Mouse (Mus musculus) myocyte (in vitro differentiated cells): Measurements from ENCODE around the gene Pex26. TPM values are rescaled to one million over a fixed set of nuclear protein-coding genes. Genes with fewer than 3 reads are reported as not detected.

Experiments used
- H3K27me3 ChIP-seq: one replicate; pipeline ENCODE4 v1.6.1; 2011; ENCODE audit not compliant: control insufficient read depth, insufficient read depth, insufficient read length
- H3K36me3 ChIP-seq: one replicate; pipeline ENCODE4 v1.6.1; 2011; ENCODE audit not compliant: control insufficient read depth, insufficient read depth
- H3K4me2 ChIP-seq: one replicate; pipeline ENCODE4 v1.6.1; 2011; ENCODE audit warnings: low read depth, control low read depth
- H3K4me3 ChIP-seq: one replicate; pipeline ENCODE4 v1.5.1; 2011; ENCODE audit warnings: mild to moderate bottlenecking, control low read depth, moderate library complexity
- H3K79me2 ChIP-seq: one replicate; pipeline ENCODE4 v1.6.1; 2011; ENCODE audit not compliant: control insufficient read depth, insufficient read depth
- H3ac ChIP-seq: one replicate; pipeline ENCODE4 v1.6.1; 2011; ENCODE audit not compliant: control insufficient read depth, insufficient read length
- CEBPB ChIP-seq: IDR thresholded peaks from 2 replicates; pipeline ENCODE4 v1.6.1; 2011; ENCODE audit warnings: mild to moderate bottlenecking, moderate library complexity; ENCODE audit not compliant: poor library complexity, insufficient read depth, severe bottlenecking
- E2F4 ChIP-seq: IDR thresholded peaks from one replicate; pipeline ENCODE4 v1.6.1; 2011; ENCODE audit warnings: mild to moderate bottlenecking, control low read depth, moderate library complexity; ENCODE audit not compliant: insufficient read depth
- MAX ChIP-seq: IDR thresholded peaks from one replicate; pipeline ENCODE4 v1.6.1; 2011; ENCODE audit warnings: low read depth, mild to moderate bottlenecking, control low read depth
- MYOD1 ChIP-seq, 3 experiments: IDR thresholded peaks; one replicate each; pipeline ENCODE4 v1.6.1; 2011; ENCODE audit warnings: control low read depth in 2 of 3, low read depth in 2 of 3, mild to moderate bottlenecking in 2 of 3, moderate library complexity in 1 of 3; ENCODE audit not compliant: insufficient read length in 2 of 3, control insufficient read depth in 1 of 3
- MYOG ChIP-seq, 3 experiments: IDR thresholded peaks; one replicate each; pipeline ENCODE4 v1.6.1; 2011; ENCODE audit warnings: control low read depth in 2 of 3, low read depth in 2 of 3, mild to moderate bottlenecking in 2 of 3; ENCODE audit not compliant: insufficient read length in 2 of 3, control insufficient read depth in 1 of 3, insufficient read depth in 1 of 3
- POLR2A ChIP-seq: IDR thresholded peaks from one replicate; pipeline ENCODE4 v1.6.1; 2011; ENCODE audit warnings: low read depth, mild to moderate bottlenecking, control low read depth, moderate library complexity; ENCODE audit not compliant: insufficient read length
- POLR2AphosphoS2 ChIP-seq: IDR thresholded peaks from one replicate; pipeline ENCODE4 v1.6.1; 2011; ENCODE audit warnings: low read depth, control low read depth; ENCODE audit not compliant: insufficient read length
- REST ChIP-seq: IDR thresholded peaks from one replicate; pipeline ENCODE4 v1.6.1; 2011; ENCODE audit warnings: mild to moderate bottlenecking, control low read depth, moderate library complexity; ENCODE audit not compliant: insufficient read depth, insufficient read length
- SRF ChIP-seq: IDR thresholded peaks from one replicate; pipeline ENCODE4 v1.6.1; 2011; ENCODE audit warnings: low read depth; ENCODE audit not compliant: control insufficient read depth, insufficient read length
- TCF12 ChIP-seq: IDR thresholded peaks from one replicate; pipeline ENCODE4 v1.6.1; 2011; ENCODE audit warnings: mild to moderate bottlenecking, control low read depth; ENCODE audit not compliant: poor library complexity, insufficient read depth, severe bottlenecking
- TCF3 ChIP-seq: IDR thresholded peaks from one replicate; pipeline ENCODE4 v1.6.1; 2011; ENCODE audit warnings: low read depth, control low read depth; ENCODE audit not compliant: insufficient read length
- USF1 ChIP-seq: IDR thresholded peaks from one replicate; pipeline ENCODE4 v1.6.1; 2011; ENCODE audit warnings: low read depth, mild to moderate bottlenecking, control low read depth, moderate library complexity
- polyA plus RNA-seq: library from polyadenylated mRNA; unstranded; fragments of >200 nt; fragmentation: generic; extraction: Trizol; gene quantifications from one replicate; pipeline ENCODE4 v1.2.1, GENCODE M21; 2012; ENCODE audit warnings: missing spikeins

The Pex26 gene
- polyA plus RNA-seq, 1 experiment: 2.0 TPM

- H3K27me3 ChIP-seq: no peaks in the 10 kb centered on the region
- no peaks in the 10 kb centered on the region for H3K36me3 ChIP-seq
- no peak for TF ChIP-seq MYOG (IDR thresholded peaks at IDR 0.05; ENCODE audit: control insufficient read depth in 1 of 3, insufficient read depth in 1 of 3, insufficient read length in 2 of 3, low read depth in 2 of 3)
- TF ChIP-seq POLR2A: no peak
- no peak for TF ChIP-seq TCF3
- no peak for TF ChIP-seq CEBPB
- TF ChIP-seq E2F4: no peak
- H3K79me2 ChIP-seq: no peaks in the 10 kb centered on the region
- H3K4me2 ChIP-seq: peak overlapping the region; percentile 57
- no peak overlapping the region for H3K4me3 ChIP-seq
- no peak overlapping the region for H3ac ChIP-seq
Measured at GRCm38 (mm10) chr6:121160126-121160525, 23.3 kb upstream of the Pex26 start.

GRCm38 (mm10) chr6:121162616-121163015 lies 20.9 kb upstream of the Pex26 start:
- Histone ChIP-seq H3ac (no peak overlapping the region), H3K79me2 (no peaks in the 10 kb centered on the region), H3K4me2 (no peak overlapping the region), H3K27me3 (no peaks in the 10 kb centered on the region), H3K4me3 (no peak overlapping the region), H3K36me3 (no peaks in the 10 kb centered on the region)
- no peak for TF ChIP-seq POLR2AphosphoS2
- TF ChIP-seq TCF12: no peak
- no peak for TF ChIP-seq CEBPB
- no peak for TF ChIP-seq MYOG (IDR thresholded peaks at IDR 0.05; ENCODE audit: control insufficient read depth in 1 of 3, insufficient read depth in 1 of 3, insufficient read length in 2 of 3, low read depth in 2 of 3)
- TF ChIP-seq MAX: no peak
- TF ChIP-seq POLR2A: no peak
- no peak for TF ChIP-seq REST
- TF ChIP-seq SRF: no peak
- TF ChIP-seq USF1: no peak
- TF ChIP-seq TCF3: no peak
- TF ChIP-seq E2F4: no peak
- no peak for TF ChIP-seq MYOD1 (IDR thresholded peaks at IDR 0.05; ENCODE audit: control insufficient read depth in 1 of 3, insufficient read length in 2 of 3, low read depth in 2 of 3)

- Histone ChIP-seq H3K36me3 (no peaks in the 10 kb centered on the region), H3K4me2 (no peak overlapping the region), H3K27me3 (no peaks in the 10 kb centered on the region), H3K79me2 (no peaks in the 10 kb centered on the region), H3ac (no peak overlapping the region), H3K4me3 (no peak overlapping the region)
- TF ChIP-seq MAX (no peak), TCF12 (no peak), MYOD1 (IDR thresholded peaks at IDR 0.05; ENCODE audit: control insufficient read depth in 1 of 3, insufficient read length in 2 of 3, low read depth in 2 of 3) (no peak), USF1 (no peak), POLR2A (no peak), CEBPB (no peak), MYOG (IDR thresholded peaks at IDR 0.05; ENCODE audit: control insufficient read depth in 1 of 3, insufficient read depth in 1 of 3, insufficient read length in 2 of 3, low read depth in 2 of 3) (no peak), SRF (no peak)
Measured at GRCm38 (mm10) chr6:121166098-121166552, 17.3 kb upstream of the Pex26 start.

GRCm38 (mm10) chr6:121167381-121167975 lies 16.0 kb upstream of the Pex26 start:
- H3K4me2 ChIP-seq: no peak overlapping the region
- H3K27me3 ChIP-seq: no peaks in the 10 kb centered on the region
- no peaks in the 10 kb centered on the region for H3K36me3 ChIP-seq
- no peak for TF ChIP-seq MYOD1 (IDR thresholded peaks at IDR 0.05; ENCODE audit: control insufficient read depth in 1 of 3, insufficient read length in 2 of 3, low read depth in 2 of 3)
- TF ChIP-seq TCF3: no peak
- TF ChIP-seq REST: no peak
- no peak for TF ChIP-seq TCF12
- no peak for TF ChIP-seq USF1
- no peak for TF ChIP-seq MYOG (IDR thresholded peaks at IDR 0.05; ENCODE audit: control insufficient read depth in 1 of 3, insufficient read depth in 1 of 3, insufficient read length in 2 of 3, low read depth in 2 of 3)
- TF ChIP-seq CEBPB: no peak
- no peak for TF ChIP-seq MAX
- TF ChIP-seq SRF: no peak
- no peak overlapping the region for H3K4me3 ChIP-seq
- no peaks in the 10 kb centered on the region for H3K79me2 ChIP-seq
- no peak overlapping the region for H3ac ChIP-seq

GRCm38 (mm10) chr6:121171102-121171501 lies 12.4 kb upstream of the Pex26 start:
- Histone ChIP-seq H3K27me3 (no peaks in the 10 kb centered on the region), H3K36me3 (no peaks in the 10 kb centered on the region), H3K4me3 (no peak overlapping the region), H3K4me2 (no peak overlapping the region), H3K79me2 (no peaks in the 10 kb centered on the region), H3ac (no peak overlapping the region)
- TF ChIP-seq E2F4 (no peak), TCF3 (no peak), REST (no peak), POLR2AphosphoS2 (no peak), MAX (no peak), SRF (no peak), TCF12 (no peak), MYOG (IDR thresholded peaks at IDR 0.05; ENCODE audit: control insufficient read depth in 1 of 3, insufficient read depth in 1 of 3, insufficient read length in 2 of 3, low read depth in 2 of 3) (no peak), MYOD1 (IDR thresholded peaks at IDR 0.05; ENCODE audit: control insufficient read depth in 1 of 3, insufficient read length in 2 of 3, low read depth in 2 of 3) (no peak), CEBPB (no peak), USF1 (no peak), POLR2A (no peak)
